Mouse (Mus musculus): ENCODE measurements at regions not wholly inside any gene's neighbourhood (a gene's known extent, or its start where the extent isn't known, plus 50 kb on each side); places are given as distances from the start of the nearest gene placed in this dataset.

DNA sequence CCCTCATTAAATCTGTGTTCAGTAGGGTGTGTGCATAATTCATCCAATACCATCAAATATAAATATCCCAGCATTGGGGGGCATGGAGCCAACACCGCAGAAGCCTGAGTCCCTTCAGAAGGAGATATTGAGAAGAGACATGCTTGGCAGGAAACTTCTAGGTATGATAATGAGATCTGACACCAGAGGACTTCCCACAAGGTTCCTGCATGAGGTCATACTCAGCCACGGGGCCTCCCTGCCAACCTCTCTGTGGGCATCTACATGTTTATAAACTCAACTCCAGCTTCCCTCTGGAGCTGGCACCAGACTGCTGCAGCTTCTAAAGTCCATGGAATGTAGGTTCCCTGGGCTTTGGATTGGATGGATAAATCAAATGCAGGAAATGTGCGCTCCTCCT is 587.4 kb upstream of the Kdm8 start:
- ATAC-seq (ENCODE audit: low TSS enrichment), result no peak

DNA sequence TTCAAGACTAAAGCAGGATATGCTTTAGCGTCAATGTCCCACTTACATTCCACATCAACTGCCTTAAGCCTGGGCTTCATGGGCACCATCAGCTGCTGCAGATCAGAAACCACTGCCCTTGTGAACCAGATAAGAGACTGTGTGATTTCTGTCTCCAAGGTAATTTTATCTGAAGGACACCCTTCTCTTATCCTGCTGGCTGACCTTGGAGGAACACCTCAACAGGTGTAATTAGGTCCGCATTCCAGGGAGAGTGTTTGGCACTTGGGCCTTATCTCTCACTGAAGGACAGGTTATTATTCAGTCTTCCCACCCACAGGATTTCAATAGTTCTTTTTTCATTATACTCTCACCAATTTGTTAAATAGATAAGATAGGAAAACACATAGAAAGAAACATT is 583.1 kb upstream of the Kdm8 start:
- no peak for ATAC-seq (ENCODE audit: low TSS enrichment)

GRCm38 (mm10) chr7:124868133-124868603 is 576.3 kb upstream of the Kdm8 start:
- no peak for ATAC-seq (ENCODE audit: low TSS enrichment)

GRCm38 (mm10) chr7:124868621-124869020 is 575.9 kb upstream of the Kdm8 start:
- ATAC-seq (ENCODE audit: low TSS enrichment), result no peak

- ATAC-seq (ENCODE audit: low TSS enrichment), result no peak
These were observed 563.7 kb upstream of the Kdm8 start for GRCm38 (mm10) chr7:124880771-124881170.

DNA sequence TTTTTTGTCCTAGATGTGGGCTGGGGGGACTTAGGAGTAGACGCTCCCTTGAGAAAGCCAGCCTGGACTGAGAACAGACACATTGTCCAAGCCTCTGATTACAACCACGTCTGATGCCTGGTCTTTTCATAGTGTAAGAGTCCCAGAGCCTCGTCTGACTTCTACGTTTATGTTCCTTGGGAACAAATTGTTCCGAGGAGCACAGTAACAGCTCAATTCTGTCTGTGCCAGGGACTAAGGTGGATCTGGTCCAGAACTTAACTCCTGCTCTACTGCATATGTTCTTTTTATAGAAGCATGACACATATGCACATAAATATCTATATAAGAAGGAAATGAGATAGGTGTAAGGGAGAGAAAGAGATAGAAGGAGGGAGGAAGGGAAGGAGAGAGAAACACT is 537.2 kb upstream of the Kdm8 start:
- ATAC-seq (ENCODE audit: low TSS enrichment), result peak; percentile 71

- ATAC-seq (ENCODE audit: low TSS enrichment), result peak; percentile 76
These were observed 536.7 kb upstream of the Kdm8 start for GRCm38 (mm10) chr7:124907662-124908296.

- no peak for ATAC-seq (ENCODE audit: low TSS enrichment)
These were observed 530.4 kb upstream of the Kdm8 start for GRCm38 (mm10) chr7:124914061-124914460.

DNA sequence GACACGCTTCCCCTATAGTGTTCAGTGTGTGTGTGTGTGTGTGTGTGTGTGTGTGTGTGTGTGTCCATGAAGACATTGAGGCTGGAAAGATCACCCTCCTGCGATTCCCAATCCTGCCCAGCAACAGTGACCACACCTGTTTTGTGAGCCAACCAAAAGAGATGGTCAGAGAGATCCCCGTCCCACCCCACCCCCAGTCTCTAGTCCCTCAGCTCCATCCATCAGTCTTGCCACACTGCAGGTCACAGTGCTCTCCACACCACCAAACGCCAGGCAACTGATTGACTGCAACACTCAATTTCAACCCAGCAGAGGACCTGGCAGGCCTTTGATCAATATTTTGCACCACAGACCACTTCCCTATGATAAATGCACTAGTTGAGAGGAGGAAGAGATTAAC is 530.0 kb upstream of the Kdm8 start:
- no peak for ATAC-seq (ENCODE audit: low TSS enrichment)

GRCm38 (mm10) chr7:124914972-124915371 is 529.5 kb upstream of the Kdm8 start:
- ATAC-seq (ENCODE audit: low TSS enrichment), result no peak

GRCm38 (mm10) chr7:124915637-124916036 is 528.8 kb upstream of the Kdm8 start:
- ATAC-seq (ENCODE audit: low TSS enrichment), result no peak

GRCm38 (mm10) chr7:124917606-124918120 is 526.8 kb upstream of the Kdm8 start:
- no peak for ATAC-seq (ENCODE audit: low TSS enrichment)

DNA sequence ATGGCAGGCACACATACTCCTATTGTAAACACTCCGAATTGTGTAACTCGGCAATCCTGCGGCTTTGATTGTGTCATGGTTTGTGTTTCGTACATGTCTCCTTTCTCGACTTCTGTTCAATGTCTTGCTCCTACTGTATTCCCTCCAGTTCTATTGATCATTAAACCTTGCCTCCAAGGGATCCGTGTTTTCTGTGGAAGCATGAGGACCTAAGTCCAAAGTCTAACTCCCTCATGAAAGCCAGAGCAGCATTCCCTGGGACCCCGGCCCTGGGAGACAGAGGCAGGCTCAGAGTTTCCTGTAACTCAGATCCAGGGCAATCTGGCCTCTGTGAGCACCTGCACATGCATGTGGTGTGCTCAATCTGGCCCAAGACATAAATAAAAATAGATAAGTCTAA is 521.7 kb upstream of the Kdm8 start:
- no peak for ATAC-seq (ENCODE audit: low TSS enrichment)

GRCm38 (mm10) chr7:124933573-124933972 is 510.9 kb upstream of the Kdm8 start:
- ATAC-seq (ENCODE audit: low TSS enrichment), result no peak

GRCm38 (mm10) chr7:124939357-124939756 is 505.1 kb upstream of the Kdm8 start:
- no peak for ATAC-seq (ENCODE audit: low TSS enrichment)

DNA sequence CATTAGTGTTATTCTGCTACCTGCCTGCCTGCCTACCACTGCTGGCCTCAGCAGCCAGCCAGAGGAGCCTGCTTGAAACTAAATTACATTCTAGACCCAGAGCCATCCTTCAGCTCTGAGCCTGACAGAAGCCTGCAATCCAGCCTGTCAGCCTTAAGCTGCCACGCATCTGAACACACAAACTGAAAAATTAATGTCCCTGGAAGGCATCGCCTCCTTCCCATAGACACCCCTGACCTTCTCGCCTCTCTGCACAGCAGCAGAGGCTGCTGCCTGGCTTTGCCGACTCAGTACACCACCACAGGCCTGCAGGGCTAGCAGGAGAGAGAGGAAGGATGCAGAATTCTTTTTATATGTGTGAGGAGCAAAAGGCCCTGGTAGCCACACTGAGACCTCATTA is 502.9 kb upstream of the Kdm8 start:
- no peak for ATAC-seq (ENCODE audit: low TSS enrichment)

DNA sequence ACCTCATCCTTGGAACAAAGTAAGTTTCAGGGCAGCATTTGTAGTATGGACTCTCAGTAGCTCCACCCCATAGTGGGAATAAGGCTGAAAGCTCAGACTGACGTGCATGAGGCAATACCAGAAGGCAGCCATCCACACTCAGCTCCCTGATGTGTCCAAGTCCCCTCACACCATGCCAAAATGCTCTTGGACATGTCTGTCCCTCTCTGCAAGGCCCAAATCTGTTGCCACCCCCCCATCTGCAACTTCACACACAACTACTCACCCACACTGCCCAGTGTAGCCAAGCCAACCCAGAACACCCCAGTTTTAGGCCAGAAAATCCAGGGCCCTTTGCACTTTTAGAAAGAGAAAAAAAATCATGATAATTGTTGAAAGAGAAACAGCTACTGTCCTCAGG is 498.1 kb upstream of the Kdm8 start:
- ATAC-seq (ENCODE audit: low TSS enrichment), result no peak

GRCm38 (mm10) chr7:124957329-124957728 is 487.1 kb upstream of the Kdm8 start:
- peak; percentile 57; the same call in 1 of the 2 replicates for ATAC-seq (ENCODE audit: low TSS enrichment)

DNA sequence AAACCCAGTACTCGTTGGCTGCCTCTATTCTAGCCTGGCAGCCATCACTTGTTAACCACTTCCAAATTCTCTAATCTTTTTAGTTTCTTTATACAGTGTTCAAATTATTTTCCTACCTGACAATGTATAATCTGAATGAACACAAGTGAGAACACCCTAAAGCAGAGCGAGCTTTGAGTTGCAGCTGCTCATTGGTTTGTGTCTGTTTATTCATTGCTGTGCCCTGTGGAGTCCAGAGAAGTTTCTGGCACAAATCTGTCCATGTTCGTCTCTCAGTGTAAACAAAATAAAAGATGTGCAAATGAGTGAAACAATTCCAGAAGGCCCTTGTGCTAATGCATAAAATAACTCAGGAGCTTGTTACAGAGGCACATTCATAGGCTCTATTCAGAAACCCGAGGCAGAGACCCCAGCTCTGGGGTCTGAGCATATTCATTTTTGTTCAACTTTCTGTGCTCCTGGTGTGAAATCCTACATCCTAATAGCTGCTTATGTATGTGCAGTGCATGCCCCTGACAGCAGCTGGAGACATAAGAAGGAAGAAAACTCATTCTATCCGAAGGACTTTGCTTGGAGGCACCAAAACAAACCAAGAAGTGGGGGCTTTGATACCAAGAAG is 469.5 kb upstream of the Kdm8 start:
- ATAC-seq (ENCODE audit: low TSS enrichment), result no peak

- ATAC-seq (ENCODE audit: low TSS enrichment), result no peak
These were observed 455.0 kb upstream of the Kdm8 start for GRCm38 (mm10) chr7:124989456-124989855.

- ATAC-seq (ENCODE audit: low TSS enrichment), result peak; percentile 89
These were observed 453.8 kb upstream of the Kdm8 start for GRCm38 (mm10) chr7:124990695-124991094.

DNA sequence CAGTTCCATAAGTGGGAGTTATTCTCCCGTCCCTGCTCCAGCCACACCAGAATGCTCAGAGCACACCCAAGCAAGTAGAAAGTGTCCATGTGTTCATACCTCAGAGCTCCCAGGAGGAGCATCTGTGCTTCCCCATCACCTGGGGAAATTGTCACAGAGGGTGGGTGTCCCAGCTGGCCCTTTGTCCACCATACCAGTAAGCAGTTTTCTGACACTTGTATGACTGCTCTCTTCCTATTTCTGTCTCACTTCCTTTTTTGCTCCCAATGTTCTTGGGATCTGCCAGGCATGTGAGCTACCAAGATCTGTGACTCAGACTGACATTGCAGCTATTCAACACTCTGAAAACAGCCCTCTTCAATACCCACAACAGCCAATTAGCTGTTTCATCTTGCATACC is 447.9 kb upstream of the Kdm8 start:
- peak; percentile 34; the same call in 1 of the 2 replicates for ATAC-seq (ENCODE audit: low TSS enrichment)

- no peak for ATAC-seq (ENCODE audit: low TSS enrichment)
These were observed 443.8 kb upstream of the Kdm8 start for GRCm38 (mm10) chr7:125000669-125001068.

All from frontal cortex, adult (tissue).